Mouse (Mus musculus) CH12.LX (cell line): ENCODE measurements around the gene Gm10721. TPM values are rescaled to one million over a fixed set of nuclear protein-coding genes. Genes with fewer than 3 reads are reported as not detected.
"Not testable (repeated sequence)": the region's sequence is repeated elsewhere in the genome, so short reads cannot be mapped to it uniquely, and the experiment has no call there.

ENCODE experiments used
- DNase-seq: peaks from one replicate; pipeline ENCODE4 v3.0.0-alpha.2; 2013; ENCODE audit errors: extremely low read depth
- H3K27ac ChIP-seq: 2 replicates; pipeline ENCODE4 v1.5.1; 2012; ENCODE audit warnings: low read depth, mild to moderate bottlenecking, control low read depth, moderate library complexity; ENCODE audit not compliant: insufficient read depth
- H3K27me3 ChIP-seq: replicated peaks from 2 replicates; pipeline ENCODE3; 2012; ENCODE audit warnings: inconsistent platforms
- H3K36me3 ChIP-seq, 2 experiments: replicated peaks in 1 of 2; 2 replicates each; pipeline versions ENCODE3 to v1.6.1; 2012; ENCODE audit warnings: inconsistent platforms in 1 of 2, low read length in 1 of 2, mild to moderate bottlenecking in 1 of 2, mixed read lengths in 1 of 2, moderate library complexity in 1 of 2; ENCODE audit not compliant: control insufficient read depth in 1 of 2, insufficient read depth in 1 of 2
- H3K4me1 ChIP-seq, 2 experiments: 2 replicates each; pipeline ENCODE4 v1.6.1; 2012; ENCODE audit warnings: inconsistent platforms in 1 of 2, moderate library complexity in 1 of 2; ENCODE audit not compliant: insufficient read depth in 2 of 2, control insufficient read depth in 1 of 2
- H3K4me2 ChIP-seq: 2 replicates; pipeline ENCODE4 v1.6.1; 2012; ENCODE audit warnings: low read depth, mild to moderate bottlenecking, control low read depth; ENCODE audit not compliant: poor library complexity, insufficient read depth, severe bottlenecking
- H3K4me3 ChIP-seq, 3 experiments: fragments of 150-350 bp in 1 of 3; sonication (generic) in 1 of 3; replicated peaks in 1 of 3; 2 replicates each; pipeline versions ENCODE3 to v1.5.1; 2011 to 2012; ENCODE audit warnings: low read depth in 2 of 3, low read length in 2 of 3, mild to moderate bottlenecking in 2 of 3, moderate library complexity in 2 of 3, control low read depth in 1 of 3, improper control_type of control experiment in 1 of 3, inconsistent platforms in 1 of 3, mixed read lengths in 1 of 3; ENCODE audit not compliant: poor library complexity in 1 of 3
- H3K79me2 ChIP-seq: replicated peaks from 2 replicates; pipeline ENCODE4 v1.6.1; 2012; ENCODE audit warnings: mild to moderate bottlenecking, moderate library complexity; ENCODE audit not compliant: control insufficient read depth, poor library complexity, insufficient read depth, severe bottlenecking; ENCODE audit errors: extremely low read depth
- H3K9ac ChIP-seq: 2 replicates; pipeline ENCODE4 v1.6.1; 2012; ENCODE audit warnings: low read depth, mild to moderate bottlenecking, control low read depth, moderate library complexity; ENCODE audit not compliant: insufficient read depth
- H3K9me3 ChIP-seq: replicated peaks from 2 replicates; pipeline ENCODE3; 2012; ENCODE audit warnings: low read length, inconsistent platforms, mixed read lengths
- dilution Hi-C: fragments of 300-500 bp; cut with MboI; formaldehyde crosslinking; loops from 2 replicates; pipeline ENCODE4 v1.14.3; 2020; ENCODE audit warnings: low sequenced_read_pairs; ENCODE audit not compliant: extremely low pct_unique_long_range_greater_than_20kb, extremely low pct_ligation_motif_present
- in situ Hi-C: fragments of 300-500 bp; cut with MboI; formaldehyde crosslinking; loops from 3 replicates; pipeline ENCODE4 v1.14.3; 2019; ENCODE audit warnings: low sequenced_read_pairs, low pct_ligation_motif_present, low pct_unique_long_range_greater_than_20kb, mixed read lengths
- polyA plus RNA-seq: library from polyadenylated mRNA; unstranded; fragments of >175 nt; gene quantifications from 2 replicates; pipeline ENCODE4 v1.2.1, GENCODE M21; 2012; ENCODE audit warnings: low read depth; ENCODE audit not compliant: insufficient read length
- total RNA-seq, 2 experiments: library from RNA; depleted of rRNA; stranded (reverse); fragments of 300-350 nt in 1 of 2; fragments of >200 nt in 1 of 2; gene quantifications; 2 replicates each; pipeline ENCODE4 v1.2.3; 2012 to 2014

The Gm10721 gene
- total and polyA plus RNA-seq, 3 experiments, result 0.21 TPM; not detected in 2

DNA sequence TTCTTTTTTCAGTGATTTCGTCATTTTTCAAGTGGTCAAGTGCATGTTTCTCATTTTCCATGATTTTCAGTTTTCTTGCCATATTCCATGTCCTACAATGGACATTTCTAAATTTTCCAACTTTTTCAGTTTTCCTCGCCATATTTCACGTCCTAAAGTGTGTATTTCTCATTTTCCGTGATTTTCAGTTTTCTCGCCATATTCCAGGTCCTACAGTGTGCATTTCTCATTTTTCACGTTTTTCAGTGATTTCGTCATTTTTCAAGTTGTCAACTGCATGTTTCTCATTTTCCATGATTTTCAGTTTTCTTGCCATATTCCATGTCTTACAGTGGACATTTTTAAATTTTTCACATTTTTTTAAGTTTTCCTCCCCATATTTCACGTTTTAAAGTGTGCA lies 6.3 kb upstream of the Gm10721 start:
- H3K79me2 ChIP-seq, DNase-seq, H3K9ac ChIP-seq, in situ Hi-C loops, H3K27ac ChIP-seq, H3K4me2 ChIP-seq, H3K4me3 ChIP-seq, dilution Hi-C loops, H3K9me3 ChIP-seq, H3K36me3 ChIP-seq, H3K27me3 ChIP-seq, H3K4me1 ChIP-seq: not testable (repeated sequence)

DNA sequence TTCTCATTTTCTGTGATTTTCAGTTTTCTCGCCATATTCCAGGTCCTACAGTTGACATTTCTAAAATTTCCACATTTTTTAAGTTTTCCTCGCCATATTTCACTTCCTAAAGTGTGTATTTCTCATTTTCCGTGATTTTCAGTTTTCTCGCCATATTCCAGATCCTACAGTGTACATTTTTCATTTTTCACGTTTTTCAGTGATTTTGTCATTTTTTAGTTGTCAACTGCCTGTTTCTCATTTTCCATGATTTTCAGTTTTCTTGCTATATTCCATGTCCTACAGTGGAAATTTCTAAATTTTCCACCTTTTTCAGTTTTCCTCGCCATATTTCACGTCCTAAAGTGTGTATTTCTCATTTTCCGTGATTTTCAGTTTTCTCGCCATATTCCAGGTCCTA lies 5.7 kb upstream of the Gm10721 start:
- H3K27me3 ChIP-seq, H3K9ac ChIP-seq, in situ Hi-C loops, H3K9me3 ChIP-seq, H3K36me3 ChIP-seq, DNase-seq, dilution Hi-C loops, H3K4me2 ChIP-seq, H3K4me1 ChIP-seq, H3K4me3 ChIP-seq, H3K79me2 ChIP-seq, H3K27ac ChIP-seq: not testable (repeated sequence)

DNA sequence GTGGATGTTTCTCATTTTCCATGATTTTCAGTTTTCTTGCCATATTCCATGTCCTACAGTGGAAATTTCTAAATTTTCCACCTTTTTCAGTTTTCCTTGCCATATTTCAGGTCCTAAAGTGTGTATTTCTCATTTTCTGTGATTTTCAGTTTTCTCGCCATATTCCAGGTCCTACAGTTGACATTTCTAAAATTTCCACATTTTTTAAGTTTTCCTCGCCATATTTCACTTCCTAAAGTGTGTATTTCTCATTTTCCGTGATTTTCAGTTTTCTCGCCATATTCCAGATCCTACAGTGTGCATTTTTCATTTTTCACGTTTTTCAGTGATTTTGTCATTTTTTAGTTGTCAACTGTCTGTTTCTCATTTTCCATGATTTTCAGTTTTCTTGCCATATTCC lies 3.6 kb upstream of the Gm10721 start:
- H3K4me2 ChIP-seq, H3K27me3 ChIP-seq, DNase-seq, H3K27ac ChIP-seq, H3K4me1 ChIP-seq, dilution Hi-C loops, H3K9ac ChIP-seq, H3K79me2 ChIP-seq, H3K36me3 ChIP-seq, H3K4me3 ChIP-seq, H3K9me3 ChIP-seq, in situ Hi-C loops: not testable (repeated sequence)

DNA sequence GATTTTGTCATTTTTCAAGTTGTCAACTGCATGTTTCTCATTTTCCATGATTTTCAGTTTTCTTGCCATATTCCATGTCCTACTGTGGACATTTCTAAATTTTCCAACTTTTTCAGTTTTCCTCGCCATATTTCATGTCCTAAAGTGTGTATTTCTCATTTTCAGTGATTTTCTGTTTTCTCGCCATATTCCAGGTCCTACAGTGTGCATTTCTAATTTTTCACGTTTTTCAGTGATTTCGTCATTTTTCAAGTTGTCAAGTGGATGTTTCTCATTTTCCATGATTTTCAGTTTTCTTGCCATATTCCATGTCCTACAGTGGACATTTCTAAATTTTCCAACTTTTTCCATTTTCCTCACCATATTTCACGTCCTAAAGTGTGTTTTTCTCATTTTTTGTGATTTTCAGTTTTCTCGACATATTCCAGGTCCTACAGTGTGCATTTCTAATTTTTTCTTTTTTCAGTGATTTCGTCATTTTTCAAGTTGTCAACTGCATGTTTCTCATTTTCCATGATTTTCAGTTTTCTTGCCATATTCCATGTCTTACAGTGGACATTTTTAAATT lies 802 bp upstream of the Gm10721 start:
- dilution Hi-C loops, H3K27ac ChIP-seq, DNase-seq, H3K36me3 ChIP-seq, H3K4me2 ChIP-seq, H3K4me1 ChIP-seq, in situ Hi-C loops, H3K79me2 ChIP-seq, H3K27me3 ChIP-seq, H3K4me3 ChIP-seq, H3K9ac ChIP-seq, H3K9me3 ChIP-seq: not testable (repeated sequence)

DNA sequence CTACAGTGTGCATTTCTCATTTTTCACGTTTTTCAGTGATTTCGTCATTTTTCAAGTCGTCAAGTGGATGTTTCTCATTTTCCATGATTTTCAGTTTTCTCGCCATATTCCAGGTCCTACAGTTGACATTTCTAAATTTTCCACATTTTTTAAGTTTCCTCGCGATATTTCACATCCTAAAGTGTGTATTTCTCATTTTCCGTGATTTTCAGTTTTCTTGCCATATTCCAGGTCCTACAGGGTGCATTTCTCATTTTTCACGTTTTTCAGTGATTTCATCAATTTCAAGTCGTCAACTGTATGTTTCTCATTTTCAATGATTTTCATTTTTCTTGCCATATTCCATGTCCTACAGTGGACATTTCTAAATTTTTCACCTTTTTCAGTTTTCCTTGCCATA lies 2.4 kb downstream of the Gm10721 start, which contains the start of gene Gm10720:
Gene Gm10720, plus strand, starts transcription at position 301 of the 400 bp plus-strand sequence.
- in situ Hi-C loops, dilution Hi-C loops, H3K79me2 ChIP-seq, H3K9ac ChIP-seq, H3K9me3 ChIP-seq, H3K27me3 ChIP-seq, H3K4me3 ChIP-seq, H3K4me1 ChIP-seq, H3K27ac ChIP-seq, H3K36me3 ChIP-seq, H3K4me2 ChIP-seq, DNase-seq: not testable (repeated sequence)

DNA sequence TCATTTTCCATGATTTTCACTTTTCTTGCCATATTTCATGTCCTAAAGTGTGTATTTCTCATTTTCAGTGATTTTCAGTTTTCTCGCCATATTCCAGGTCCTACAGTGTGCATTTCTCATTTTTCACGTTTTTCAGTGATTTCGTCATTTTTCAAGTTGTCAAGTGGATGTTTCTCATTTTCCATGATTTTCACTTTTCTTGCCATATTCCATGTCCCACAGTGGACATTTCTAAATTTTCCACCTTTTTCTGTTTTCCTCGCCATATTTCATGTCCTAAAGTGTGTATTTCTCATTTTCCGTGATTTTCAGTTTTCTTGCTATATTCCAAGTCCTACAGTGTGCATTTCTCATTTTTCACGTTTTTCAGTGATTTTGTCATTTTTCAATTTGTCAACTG lies 3.0 kb downstream of the Gm10721 start:
- in situ Hi-C loops, DNase-seq, H3K4me3 ChIP-seq, H3K27ac ChIP-seq, H3K4me2 ChIP-seq, H3K9ac ChIP-seq, H3K27me3 ChIP-seq, dilution Hi-C loops, H3K79me2 ChIP-seq, H3K9me3 ChIP-seq, H3K4me1 ChIP-seq, H3K36me3 ChIP-seq: not testable (repeated sequence)
